Mouse (Mus musculus) small intestine, adult 2 months (tissue): ENCODE measurements around the gene Osbpl6. TPM values are rescaled to one million over a fixed set of nuclear protein-coding genes. Genes with fewer than 3 reads are reported as not detected.

Source experiments
- H3K27ac ChIP-seq: fragments of 200-500 bp; 2 replicates; pipeline ENCODE4 v1.5.1; 2012; ENCODE audit warnings: low read depth, low read length, control low read depth, inconsistent platforms; ENCODE audit not compliant: insufficient read depth
- H3K27me3 ChIP-seq: fragments of 200-500 bp; 2 replicates; pipeline ENCODE4 v1.6.1; 2012; ENCODE audit warnings: mild to moderate bottlenecking, moderate library complexity, low read length, inconsistent platforms; ENCODE audit not compliant: control insufficient read depth, insufficient read depth
- H3K36me3 ChIP-seq: fragments of 200-500 bp; 2 replicates; pipeline ENCODE4 v1.6.1; 2012; ENCODE audit warnings: mild to moderate bottlenecking, low read length, control low read depth, inconsistent platforms; ENCODE audit not compliant: control insufficient read depth, insufficient read depth
- H3K4me1 ChIP-seq: fragments of 200-500 bp; 2 replicates; pipeline ENCODE4 v1.6.1; 2012; ENCODE audit warnings: low read length, inconsistent platforms, mixed read lengths; ENCODE audit not compliant: control insufficient read depth, insufficient read depth, insufficient read length
- H3K4me3 ChIP-seq: fragments of 200-500 bp; 2 replicates; pipeline ENCODE4 v1.5.1; 2012; ENCODE audit warnings: low read depth, mild to moderate bottlenecking, control low read depth, inconsistent platforms, low read length, moderate library complexity
- CTCF ChIP-seq: fragments of 200-500 bp; IDR thresholded peaks from 2 replicates; pipeline ENCODE4 v1.5.1; 2012; ENCODE audit warnings: low read depth, mild to moderate bottlenecking, control low read depth, inconsistent platforms, low read length, moderate library complexity, mixed read lengths; ENCODE audit not compliant: insufficient replicate concordance, insufficient read length; ENCODE audit errors: extremely low read depth
- POLR2A ChIP-seq: fragments of 200-500 bp; IDR thresholded peaks from 2 replicates; pipeline ENCODE4 v1.6.1; 2012; ENCODE audit warnings: low read depth, mild to moderate bottlenecking, control low read depth, inconsistent platforms, low read length, moderate library complexity
- WGBS: fragments of 180-500 bp; shearing (Covaris S2); methylation state at CpG from one replicate; pipeline ENCODE4 v1.1.7; 2018; 5-methylcytosine and 5-hydroxymethylcytosine counted together
- polyA plus RNA-seq: library from polyadenylated mRNA; depleted of rRNA; stranded (reverse); fragments of >200 nt; gene quantifications from 2 replicates; pipeline ENCODE4 v1.2.3, GENCODE M21; 2012

Gene Osbpl6
- polyA plus RNA-seq, 1 experiment: 72.6 TPM

GRCm38 (mm10) chr2:76512888-76513287 is 106.6 kb downstream of the Osbpl6 start:
- Histone ChIP-seq H3K4me3 (no peak overlapping the region), H3K4me1 (peaks cover 12% of the 10 kb centered on the region; the same call in 1 of the 2 replicates), H3K27ac (peak overlapping the region; percentile 65; the same call in 1 of the 2 replicates), H3K36me3 (no peaks in the 10 kb centered on the region), H3K27me3 (no peaks in the 10 kb centered on the region)
- TF ChIP-seq CTCF: no peak
- TF ChIP-seq POLR2A: no peak
- whole genome bisulfite sequencing: 78% methylated on average over 6 of the region's 6 CpGs

GRCm38 (mm10) chr2:76513296-76513695 is 107.0 kb downstream of the Osbpl6 start:
- peaks cover 12% of the 10 kb centered on the region; the same call in 1 of the 2 replicates for H3K4me1 ChIP-seq
- no peak overlapping the region for H3K4me3 ChIP-seq
- TF ChIP-seq CTCF: no peak
- TF ChIP-seq POLR2A: no peak
- no peaks in the 10 kb centered on the region for H3K27me3 ChIP-seq
- WGBS: 62% methylated on average over 3 of the region's 3 CpGs
- peak overlapping the region; percentile 14; the same call in 1 of the 2 replicates for H3K27ac ChIP-seq
- no peaks in the 10 kb centered on the region for H3K36me3 ChIP-seq

- Histone ChIP-seq H3K4me3 (no peak overlapping the region), H3K36me3 (no peaks in the 10 kb centered on the region), H3K27ac (no peak overlapping the region), H3K4me1 (peaks cover 3% of the 10 kb centered on the region; the same call in 1 of the 2 replicates), H3K27me3 (no peaks in the 10 kb centered on the region)
- TF ChIP-seq CTCF (no peak), POLR2A (no peak)
- 94% methylated on average over 14 of the region's 14 CpGs for WGBS
Observed at GRCm38 (mm10) chr2:76517471-76517870, 111.2 kb downstream of the Osbpl6 start.

GRCm38 (mm10) chr2:76518407-76519063 is 112.2 kb downstream of the Osbpl6 start:
- 92% methylated on average over 5 of the region's 5 CpGs for WGBS
- no peak for TF ChIP-seq POLR2A
- no peak for TF ChIP-seq CTCF
- Histone ChIP-seq H3K27me3 (no peaks in the 10 kb centered on the region), H3K27ac (no peak overlapping the region), H3K36me3 (no peaks in the 10 kb centered on the region), H3K4me3 (no peak overlapping the region), H3K4me1 (no peaks in the 10 kb centered on the region; the same call in 1 of the 2 replicates)

- Histone ChIP-seq H3K27me3 (no peaks in the 10 kb centered on the region), H3K4me3 (no peak overlapping the region), H3K36me3 (no peaks in the 10 kb centered on the region), H3K4me1 (no peaks in the 10 kb centered on the region; the same call in 1 of the 2 replicates), H3K27ac (no peak overlapping the region)
- no peak for TF ChIP-seq POLR2A
- no peak for TF ChIP-seq CTCF
- WGBS: 84% methylated on average over 6 of the region's 6 CpGs
Observed at GRCm38 (mm10) chr2:76521585-76521984, 115.3 kb downstream of the Osbpl6 start.

- H3K27ac ChIP-seq: no peak overlapping the region
- no peaks in the 10 kb centered on the region for H3K4me1 ChIP-seq
- WGBS: 99% methylated on average over 5 of the region's 5 CpGs
- no peak overlapping the region for H3K4me3 ChIP-seq
- no peak for TF ChIP-seq CTCF
- TF ChIP-seq POLR2A: no peak
- no peaks in the 10 kb centered on the region for H3K36me3 ChIP-seq
- no peaks in the 10 kb centered on the region for H3K27me3 ChIP-seq
Observed at GRCm38 (mm10) chr2:76524451-76524850, 118.1 kb downstream of the Osbpl6 start.

- no peak for TF ChIP-seq CTCF
- TF ChIP-seq POLR2A: no peak
- Histone ChIP-seq H3K36me3 (no peaks in the 10 kb centered on the region), H3K4me3 (no peak overlapping the region), H3K27me3 (no peaks in the 10 kb centered on the region), H3K4me1 (no peaks in the 10 kb centered on the region), H3K27ac (no peak overlapping the region)
- 64% methylated on average over 3 of the region's 3 CpGs for WGBS
Observed at GRCm38 (mm10) chr2:76525645-76526044, 119.3 kb downstream of the Osbpl6 start.
